Mouse (Mus musculus) lung, postnatal 0 days (tissue): Measurements from ENCODE around the gene Slc12a6.

Experiments used
- CTCF ChIP-seq: IDR thresholded peaks from 2 replicates; pipeline ENCODE4 v1.5.1; 2016; ENCODE audit warnings: antibody characterized with exemption, mild to moderate bottlenecking
- EP300 ChIP-seq: IDR thresholded peaks from 2 replicates; pipeline ENCODE4 v1.6.1; 2016; ENCODE audit warnings: antibody characterized with exemption, mild to moderate bottlenecking, control low read depth

DNA sequence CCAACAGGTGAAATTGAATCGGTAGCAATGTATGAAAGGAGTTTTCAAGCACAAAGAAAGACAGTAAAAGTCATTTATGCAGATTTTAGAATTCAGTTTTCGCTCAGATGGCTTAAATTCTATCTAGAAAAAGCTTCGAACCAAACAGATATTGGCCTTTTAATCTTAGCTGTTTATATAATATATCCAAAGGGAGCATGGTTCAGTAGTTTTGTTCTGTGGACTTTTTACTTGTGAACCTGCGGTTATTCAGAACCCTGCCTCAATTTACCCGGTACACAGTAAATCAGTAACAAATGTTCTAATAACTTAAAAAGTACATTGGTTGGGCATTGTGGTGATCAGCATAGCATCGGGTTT is 19.4 kb downstream of the Slc12a6 start:
- TF ChIP-seq CTCF = no peak
- no peak for TF ChIP-seq EP300
